Mouse (Mus musculus): ENCODE results near the gene Qpct. TPM values are rescaled to one million over a fixed set of nuclear protein-coding genes. Genes with fewer than 3 reads are reported as not detected.

The Qpct gene
- total RNA-seq, 2 experiments from 2014 or later, result 10.5 to 20.1 TPM

Other genes with a start within 250 kb of the Qpct start
- gene Heatr5b, start 216.5 kb upstream of the Qpct start, total RNA-seq (2021), result 10 to 100 TPM; 21.4 to 25.3 TPM
- 10 to 100 TPM; 24.8 to 26.2 TPM for gene Gpatch11, start 216.3 kb upstream of the Qpct start, total RNA-seq (2021)
- gene Eif2ak2, start 169.3 kb upstream of the Qpct start, total RNA-seq (2021), result 10 to 100 TPM; 40.2 to 43.8 TPM
- gene Sult6b1, start 144.9 kb upstream of the Qpct start, total RNA-seq (2021), result under 1 TPM in 1 of 2 experiments, not detected in 1; 0.39 TPM
- gene Cebpzos, start 135.4 kb upstream of the Qpct start, total RNA-seq (2021), result 10 to 100 TPM; 44.9 to 45.2 TPM
- 10 to 100 TPM; 41.7 to 52.6 TPM for gene Cebpz, start 114.8 kb upstream of the Qpct start, total RNA-seq (2021)
- 10 to 100 TPM; 39.4 to 46.8 TPM for gene Ndufaf7, start 114.8 kb upstream of the Qpct start, total RNA-seq (2021)
- 10 to 100 TPM; 48.7 to 49.5 TPM for gene Prkd3, start 31.1 kb upstream of the Qpct start, total RNA-seq (2021)

Data from adrenal gland, postnatal 4 days (tissue).